Mouse (Mus musculus) frontal cortex, adult (tissue): ENCODE data around the gene Kcnmb3.

Source experiments
- ATAC-seq: cut with Nextera tagmentation; 2 replicates; pipeline ENCODE4 v1.9.2; 2017; ENCODE audit warnings: mild to moderate bottlenecking, moderate library complexity, mixed read lengths; ENCODE audit not compliant: low TSS enrichment

The Kcnmb3 gene

DNA sequence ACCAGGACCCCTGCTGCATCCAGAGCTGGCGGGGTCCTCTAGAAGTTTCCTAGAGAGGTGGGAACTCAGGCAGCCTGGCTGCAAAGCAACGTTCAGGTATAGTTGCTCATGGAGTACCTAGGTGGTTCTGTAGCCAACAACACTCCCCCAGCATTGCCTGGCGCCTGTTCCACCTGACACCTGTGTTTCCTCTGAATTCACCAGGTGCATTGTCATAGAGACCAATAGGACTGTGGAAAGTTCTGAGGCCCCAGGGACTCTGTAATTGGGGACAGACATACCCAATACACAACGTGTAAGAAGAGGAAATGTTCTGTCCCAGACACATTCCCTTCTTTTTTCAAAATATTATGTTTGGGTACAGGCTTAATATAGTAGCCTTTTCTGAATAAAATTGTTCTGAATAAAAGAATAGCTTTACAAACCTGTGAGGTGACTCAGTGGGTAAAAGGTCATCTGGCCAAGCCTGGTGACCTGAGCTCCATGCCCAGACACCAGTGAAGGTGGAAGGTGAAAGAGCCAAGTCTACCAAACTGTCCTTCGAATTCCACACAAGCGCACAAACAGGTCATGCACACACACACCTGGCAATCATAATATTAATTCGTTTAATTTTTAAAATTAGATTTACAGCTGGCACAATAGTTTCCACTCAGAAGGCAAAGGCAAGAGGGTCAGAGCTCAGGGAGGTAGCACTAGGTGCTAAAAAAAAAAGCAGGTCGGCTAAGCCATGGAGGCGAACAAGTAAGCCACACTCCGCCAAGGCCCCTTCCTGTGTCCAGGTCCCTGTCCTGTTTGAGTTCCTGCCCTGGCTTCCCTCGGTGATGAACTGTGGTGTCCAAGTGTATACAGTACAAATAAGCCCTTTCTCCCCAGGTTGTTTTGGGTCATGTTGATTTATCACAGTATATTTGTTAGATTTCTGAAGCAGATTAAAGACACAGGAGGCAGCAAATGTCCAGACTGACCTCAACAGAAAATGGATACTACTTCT, at the start of gene Kcnmb3:
Kcnmb3 (minus strand) TSS at position 135 of the 994 bp plus-strand sequence.
- ATAC-seq, result no peak

DNA sequence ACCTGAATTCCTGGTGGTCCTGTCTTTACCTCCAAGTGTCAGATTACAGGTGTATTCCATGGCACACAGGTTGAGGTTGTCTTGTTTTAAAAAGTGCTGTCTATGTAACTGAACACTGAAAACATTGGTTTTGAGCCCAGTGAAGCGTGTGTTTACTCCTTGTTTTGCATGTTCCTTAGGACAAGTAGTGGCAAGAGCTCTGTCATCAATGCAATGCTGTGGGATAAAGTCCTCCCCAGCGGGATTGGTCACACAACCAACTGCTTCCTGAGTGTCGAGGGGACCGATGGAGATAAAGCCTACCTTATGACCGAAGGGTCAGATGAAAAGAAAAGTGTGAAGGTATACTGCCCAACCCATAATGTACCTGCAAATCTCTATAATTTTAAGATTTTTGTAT, 46.1 kb upstream of the Kcnmb3 start:
- no peak for ATAC-seq

DNA sequence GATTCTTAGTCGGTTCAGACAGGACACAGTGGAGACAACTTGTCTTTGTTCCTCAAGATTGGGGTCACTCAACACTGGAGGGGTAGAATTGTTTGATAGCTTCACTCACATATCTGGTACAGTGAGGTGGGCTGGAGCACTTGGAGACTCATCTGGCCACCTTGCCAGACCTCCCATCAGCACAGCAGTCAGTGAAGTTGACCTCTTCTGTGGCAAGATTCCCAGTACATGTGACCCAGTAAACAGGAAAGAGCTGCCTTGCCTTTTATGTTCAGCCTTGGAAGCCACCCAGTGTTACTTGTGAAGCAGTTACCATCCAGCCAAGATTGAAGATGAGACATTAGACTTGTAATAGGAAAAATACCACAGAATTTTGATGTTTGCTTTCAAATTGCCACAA, 45.5 kb upstream of the Kcnmb3 start:
- peak; percentile 65 for ATAC-seq

DNA sequence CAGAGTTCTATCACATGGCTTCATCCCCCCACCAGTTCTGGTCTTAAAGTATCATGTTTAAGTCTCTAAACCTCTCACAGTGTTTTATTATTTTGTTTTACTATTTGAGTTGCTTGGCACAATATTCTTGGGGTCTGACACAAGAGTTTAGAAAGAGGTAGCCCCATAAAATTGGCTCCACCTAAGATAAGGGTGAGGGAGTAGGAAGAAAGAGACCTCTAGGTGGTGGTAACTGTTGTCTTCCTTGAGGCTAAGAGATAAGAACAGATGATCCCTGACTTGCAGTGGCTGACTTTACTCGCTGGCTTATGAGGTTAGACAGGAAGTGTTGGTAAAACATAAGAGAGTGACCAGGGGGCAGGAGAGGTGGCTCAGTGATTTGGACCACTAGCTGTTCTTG, 43.7 kb upstream of the Kcnmb3 start:
- no peak for ATAC-seq

DNA sequence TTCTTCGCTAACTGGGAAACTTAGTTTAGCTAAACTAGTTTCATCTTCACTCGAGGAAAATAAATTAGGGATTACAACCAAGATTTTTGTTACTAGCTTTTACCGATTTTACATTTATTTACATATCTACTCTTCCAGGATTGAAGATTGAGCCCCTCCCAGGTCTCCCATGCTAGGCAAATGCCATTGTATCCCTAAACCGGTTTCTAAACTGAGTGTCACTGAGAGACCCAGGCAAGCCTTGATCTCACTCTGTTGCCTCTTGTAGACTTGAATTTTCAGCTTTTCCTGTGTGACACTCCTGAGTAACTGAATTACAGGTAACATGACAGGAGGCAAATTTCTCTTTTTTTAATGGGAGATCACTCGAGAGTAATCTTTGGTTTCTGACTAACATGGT, 38.0 kb upstream of the Kcnmb3 start:
- no peak for ATAC-seq

DNA sequence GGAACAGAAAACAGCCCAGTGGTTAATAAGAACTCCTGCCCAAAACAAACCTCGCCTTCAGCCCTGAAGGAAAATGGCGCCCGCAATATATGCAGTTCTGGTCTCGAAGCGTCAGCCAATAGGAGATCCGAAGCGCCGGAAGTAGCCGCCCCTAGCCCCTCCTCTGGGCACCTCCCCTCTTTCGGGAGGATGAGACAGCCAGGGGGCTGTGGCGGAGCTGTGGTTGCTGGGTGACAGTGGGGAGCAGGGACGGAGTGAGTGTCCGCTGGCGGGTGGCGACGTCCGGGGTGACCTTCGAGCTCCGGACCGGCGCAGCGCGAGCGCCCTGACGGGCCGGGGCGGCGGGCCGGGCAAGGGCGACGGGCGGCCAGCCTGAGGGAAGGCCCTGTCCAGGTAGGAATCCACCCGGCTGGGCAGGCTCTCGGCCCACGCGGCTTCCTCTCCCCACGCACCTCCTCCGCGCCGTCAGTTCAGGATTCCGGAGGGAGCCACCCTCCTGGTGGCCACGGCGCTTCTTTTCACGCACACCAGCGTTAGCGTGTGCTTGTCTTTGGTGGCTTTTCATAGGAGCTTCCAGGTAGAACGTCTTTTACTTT, 37.4 kb upstream of the Kcnmb3 start, which contains the start of gene Mfn1:
Mfn1 (plus strand) TSS at position 163 of the 596 bp plus-strand sequence.
- ATAC-seq, result peak; percentile 99

DNA sequence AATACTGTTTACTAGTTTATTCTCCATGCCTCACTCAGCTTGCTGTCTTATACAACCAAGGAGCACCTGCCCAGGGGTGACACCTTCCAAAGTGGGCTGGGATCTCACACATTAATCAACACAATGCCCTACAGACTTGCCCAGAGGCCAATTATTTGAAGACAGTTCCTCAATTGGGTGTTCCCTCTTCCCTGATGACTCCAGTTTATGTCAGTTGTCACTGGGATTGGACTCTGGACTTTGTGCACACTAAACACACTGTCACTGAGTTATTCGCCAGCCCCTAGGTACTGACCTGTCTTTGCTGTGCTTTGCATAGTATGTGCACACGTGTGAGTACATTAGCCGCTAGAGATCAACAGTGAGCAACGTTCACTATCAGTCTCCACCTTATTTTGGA, 35.1 kb upstream of the Kcnmb3 start:
- no peak for ATAC-seq

DNA sequence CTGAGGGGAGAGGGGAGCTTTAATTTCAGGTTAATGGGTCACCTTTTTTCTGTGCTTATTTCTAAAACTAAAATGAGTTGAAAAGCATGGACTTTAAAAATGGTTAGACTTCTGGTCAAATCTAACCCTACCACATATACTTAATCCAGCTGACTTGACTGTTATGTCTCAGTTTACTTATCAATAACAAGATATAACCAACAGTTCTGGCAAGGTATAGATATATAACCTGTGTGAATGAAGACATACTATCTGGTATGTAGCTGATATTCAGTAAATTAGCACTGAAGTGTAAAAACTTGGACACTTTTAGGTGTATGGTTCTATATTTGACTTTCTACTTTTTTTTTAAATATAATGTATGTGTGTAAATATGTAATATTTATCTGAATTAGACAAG, 21.5 kb upstream of the Kcnmb3 start:
- no peak for ATAC-seq

DNA sequence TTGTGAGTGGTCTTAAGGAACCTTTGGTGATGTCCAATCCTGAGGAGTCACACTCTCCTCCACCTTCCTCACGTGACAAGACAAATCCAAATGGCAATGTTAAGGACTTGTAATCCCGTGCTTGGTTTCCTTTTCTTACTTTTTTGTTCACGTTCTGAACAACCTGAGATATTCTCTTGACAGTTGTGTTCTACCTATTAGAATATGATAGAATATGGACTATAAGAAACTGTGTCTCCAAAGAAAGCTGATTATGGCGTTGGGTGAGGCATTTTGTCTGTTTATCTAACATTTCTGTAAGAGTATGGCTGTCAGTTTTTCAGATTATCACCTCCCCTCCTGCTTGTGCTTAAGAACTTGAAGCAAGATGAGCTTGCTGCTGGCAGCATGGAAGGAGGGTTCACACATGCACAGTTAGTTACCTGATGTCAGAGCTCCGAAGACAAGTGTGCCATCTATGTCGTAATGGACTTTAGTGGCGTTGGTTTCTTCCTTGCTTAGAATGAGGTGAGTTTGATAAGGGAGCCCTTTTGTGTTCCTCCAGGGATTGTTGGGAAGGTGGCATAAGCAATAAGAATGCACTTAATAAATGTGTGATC, 20.8 kb upstream of the Kcnmb3 start:
- ATAC-seq, result no peak

DNA sequence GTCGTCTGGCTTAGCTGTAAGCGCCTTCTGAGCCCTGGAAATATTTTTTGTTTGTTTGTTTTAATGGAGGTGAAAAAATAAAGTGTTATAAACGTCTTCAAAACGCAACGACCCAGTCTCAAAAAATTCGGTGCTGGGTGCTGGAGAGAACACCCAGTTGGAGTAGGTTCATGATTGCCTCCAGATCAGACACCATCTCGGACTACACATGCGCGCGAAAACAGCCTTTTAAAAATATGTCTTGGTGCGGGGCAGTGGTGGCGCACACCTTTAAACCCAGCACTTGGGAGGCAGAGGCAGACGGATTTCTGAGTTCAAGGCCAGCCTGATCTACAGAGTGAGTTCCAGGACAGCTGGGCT, 19.1 kb upstream of the Kcnmb3 start:
- no peak for ATAC-seq

DNA sequence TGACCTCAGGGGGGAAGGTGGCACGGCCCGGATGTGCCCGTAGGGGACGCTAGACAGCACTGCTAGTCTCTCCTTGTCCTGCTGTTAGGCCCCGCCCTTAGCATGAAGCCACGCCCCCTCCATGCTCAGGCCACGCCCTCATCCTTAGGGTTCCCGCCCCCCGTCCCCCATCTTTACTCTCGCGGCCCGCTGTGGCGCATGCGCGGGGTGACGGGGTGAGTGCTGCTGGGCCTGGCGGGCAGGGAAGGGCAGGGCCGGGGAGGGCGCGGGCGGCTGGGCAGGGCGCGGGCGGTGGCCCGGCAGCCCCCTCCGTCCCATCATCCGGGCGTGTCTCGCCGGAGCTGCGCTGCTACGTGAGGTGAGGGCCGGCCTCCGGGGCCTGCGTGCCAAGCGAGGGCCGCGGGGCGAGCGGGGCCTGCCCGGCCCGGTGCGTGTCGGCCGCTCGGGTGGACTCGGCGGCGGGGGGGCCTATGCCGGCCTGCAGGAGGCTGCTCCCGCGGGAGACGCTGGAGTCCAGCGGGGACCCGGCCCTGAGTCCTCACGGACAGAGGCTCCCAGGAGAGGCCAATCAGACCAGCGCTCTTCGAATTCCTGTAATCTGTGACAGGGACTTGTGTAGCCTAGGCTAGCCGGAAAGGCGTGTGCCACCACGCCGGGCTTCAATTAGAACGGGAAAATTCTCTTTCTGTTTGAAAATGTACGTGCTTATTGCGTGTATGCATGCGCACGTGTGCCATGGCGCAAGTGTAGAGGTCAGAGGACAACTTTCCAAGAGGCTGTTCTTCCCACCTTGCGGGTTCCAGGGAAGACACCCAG, 18.6 kb upstream of the Kcnmb3 start:
- ATAC-seq, result peak; percentile 88

DNA sequence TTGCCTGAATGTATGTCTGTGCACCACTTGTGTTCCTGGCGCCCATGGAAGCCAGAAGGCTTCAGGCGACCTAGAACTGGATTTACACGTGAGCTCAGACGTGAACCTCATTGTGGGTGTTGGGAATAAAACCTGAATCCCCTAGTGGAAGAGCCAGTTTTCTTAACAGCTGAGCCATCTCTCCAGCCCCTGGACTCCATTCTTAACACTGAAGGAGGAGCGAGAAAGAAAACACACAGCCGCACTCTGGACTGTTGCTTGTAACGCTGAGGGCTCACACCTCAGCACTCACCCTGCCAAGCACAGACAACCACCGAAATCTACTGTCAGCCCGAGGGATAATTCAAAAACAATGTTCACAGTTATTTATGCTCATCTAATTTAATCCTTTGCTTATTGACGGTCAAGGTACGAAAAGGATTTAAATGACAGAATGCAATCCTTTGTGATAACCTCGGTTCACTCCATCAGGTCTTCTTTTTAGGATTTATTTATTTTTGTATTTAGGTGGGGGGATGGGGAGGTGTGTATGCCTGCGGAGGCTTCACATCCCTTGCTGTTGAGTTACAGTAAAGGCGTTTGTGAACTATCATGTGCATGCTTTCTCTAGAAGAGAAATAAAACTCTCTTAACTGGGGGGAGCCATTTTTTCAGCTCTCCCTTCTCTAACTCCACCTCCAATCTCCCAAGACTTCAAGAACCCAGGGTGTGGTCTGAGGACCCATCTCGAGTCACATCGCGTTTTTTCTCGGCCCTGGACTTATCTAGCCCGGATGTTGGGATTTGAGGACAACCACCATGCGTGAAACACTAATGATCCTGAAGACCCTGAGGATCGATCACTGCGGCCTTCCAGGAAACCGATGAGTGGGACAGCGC, 17.7 kb upstream of the Kcnmb3 start, which contains the start of gene Zfp639:
Zfp639 (plus strand) TSS at position 764 of the 879 bp plus-strand sequence.
- ATAC-seq, result peak; percentile 24; the same call in 1 of the 2 replicates

DNA sequence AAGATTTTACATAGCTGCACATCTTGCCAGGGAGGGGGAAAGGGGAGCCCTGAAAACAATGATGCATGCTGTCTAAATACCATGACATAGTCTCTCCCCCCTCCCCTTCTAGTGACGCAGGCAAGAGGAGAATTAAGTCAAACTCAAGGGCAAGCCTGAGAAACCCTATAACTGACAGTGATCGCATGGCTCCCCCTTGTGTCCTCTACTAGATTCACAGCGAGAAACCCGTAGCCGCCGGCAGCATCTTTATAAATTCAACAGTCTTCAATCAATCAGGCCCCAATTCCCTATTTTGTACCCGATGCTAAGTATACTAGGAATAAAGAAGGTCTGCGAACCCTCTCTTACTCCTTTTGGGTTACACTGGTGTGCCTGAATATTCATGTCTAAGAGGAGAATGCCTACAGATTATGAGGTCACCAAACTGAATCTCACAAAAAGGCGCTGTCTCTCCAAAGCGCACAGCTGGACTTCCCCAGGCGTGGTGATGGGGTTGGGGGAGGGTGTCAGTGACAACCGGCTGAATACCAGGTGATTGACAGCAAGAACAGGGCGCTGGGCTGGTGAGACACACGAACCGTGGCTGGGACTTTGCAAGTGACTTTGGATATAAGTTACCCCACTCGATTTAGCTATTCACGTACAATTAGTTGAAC, 16.8 kb upstream of the Kcnmb3 start:
- ATAC-seq, result peak; percentile 60

DNA sequence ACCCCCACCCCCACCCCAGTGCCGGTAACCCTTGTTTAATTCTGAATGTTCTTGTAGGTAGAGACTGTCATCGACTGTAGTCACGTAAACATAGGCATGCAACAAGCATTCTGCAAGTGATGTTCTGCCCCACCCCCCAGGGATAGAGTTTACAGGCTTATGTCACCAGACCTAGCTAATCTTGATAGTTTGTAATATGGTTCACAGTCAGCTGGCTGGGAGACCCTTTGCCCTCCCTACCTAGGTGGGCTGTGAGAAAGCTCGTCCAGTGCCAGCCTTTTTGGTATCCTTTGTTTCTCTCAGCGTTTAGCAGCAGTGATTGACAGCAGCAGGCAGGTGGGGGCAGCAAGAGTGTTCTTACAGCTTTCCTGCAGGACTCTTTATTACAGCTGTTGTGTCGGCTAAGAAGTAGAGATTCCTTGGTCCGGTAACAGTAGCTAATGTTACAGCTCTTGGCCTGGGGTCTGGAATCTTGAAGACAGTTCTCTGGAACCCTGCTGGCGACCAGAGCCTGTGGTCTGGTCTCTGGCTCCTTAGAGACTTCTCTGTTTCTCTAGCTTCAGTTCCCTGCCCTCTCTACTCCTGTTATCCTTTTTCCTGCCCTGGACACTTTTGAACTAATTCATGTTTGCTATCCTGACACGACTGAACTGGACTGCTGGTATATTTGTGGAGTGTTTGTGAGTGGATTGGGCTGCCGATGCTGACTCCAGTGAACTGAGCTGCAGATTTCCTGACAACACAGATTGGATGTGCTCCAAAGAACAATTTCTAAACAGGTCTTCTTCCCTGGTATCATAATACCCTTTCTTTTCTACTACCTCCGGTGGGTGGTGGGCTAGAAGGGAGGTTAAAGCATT, 14.6 kb upstream of the Kcnmb3 start:
- no peak for ATAC-seq

DNA sequence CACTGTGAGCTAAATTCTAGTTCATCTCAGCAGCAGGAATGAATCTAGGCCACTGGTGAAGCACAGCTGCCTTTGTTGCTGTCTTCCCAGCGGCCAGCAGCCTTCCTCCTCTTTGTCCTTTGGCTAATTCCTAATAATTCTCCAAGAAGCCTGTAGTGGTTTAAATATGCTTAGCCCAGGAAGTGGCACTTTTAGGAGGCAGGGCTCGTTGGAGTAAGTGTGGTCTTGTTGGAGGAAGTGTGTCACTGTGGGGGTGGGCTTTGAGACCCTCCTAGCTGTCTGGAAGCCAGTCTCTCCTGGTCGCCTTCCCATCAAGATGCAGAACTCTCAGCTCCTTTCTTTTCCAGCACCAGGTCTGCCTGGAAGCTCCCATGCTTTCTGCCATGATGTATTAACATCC, 13.8 kb upstream of the Kcnmb3 start:
- ATAC-seq, result no peak

DNA sequence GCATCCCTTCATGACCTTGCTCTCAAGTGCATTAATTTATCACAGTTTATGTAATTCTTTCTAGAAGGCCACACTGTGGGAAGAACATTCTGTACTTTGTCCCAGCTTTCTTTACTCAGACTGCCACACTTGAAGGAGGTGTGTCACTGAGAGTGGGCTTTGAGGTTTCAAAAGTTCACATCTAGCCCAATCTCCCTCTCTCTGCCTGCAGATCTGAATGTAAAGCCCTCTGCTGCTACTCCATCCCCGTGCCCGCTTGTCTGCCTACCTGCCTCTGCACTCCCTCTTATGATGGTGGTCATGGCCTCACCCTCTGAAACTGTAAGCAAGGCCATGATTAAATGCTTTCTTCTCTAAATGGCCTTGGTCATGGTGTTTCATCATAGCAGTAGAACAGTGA, 8.3 kb upstream of the Kcnmb3 start:
- ATAC-seq, result no peak

DNA sequence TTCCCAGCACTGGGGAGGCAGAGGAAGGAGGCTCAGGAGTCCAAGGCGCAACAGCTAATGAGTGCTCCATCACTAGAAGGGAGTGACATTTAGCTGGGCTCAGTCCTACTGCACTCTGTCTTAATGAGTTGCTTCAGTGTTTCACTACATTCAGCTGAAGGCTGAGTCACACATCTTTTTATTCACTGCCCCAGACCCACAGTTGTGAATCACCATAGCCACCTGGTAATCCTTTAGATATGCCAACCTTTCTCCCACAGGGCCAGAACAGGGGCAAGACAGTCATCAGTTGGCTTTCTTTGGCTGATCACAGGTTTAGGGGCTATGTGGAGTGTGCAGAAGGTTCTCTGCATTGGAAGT, 4.7 kb upstream of the Kcnmb3 start:
- peak; percentile 27; the same call in 1 of the 2 replicates for ATAC-seq

DNA sequence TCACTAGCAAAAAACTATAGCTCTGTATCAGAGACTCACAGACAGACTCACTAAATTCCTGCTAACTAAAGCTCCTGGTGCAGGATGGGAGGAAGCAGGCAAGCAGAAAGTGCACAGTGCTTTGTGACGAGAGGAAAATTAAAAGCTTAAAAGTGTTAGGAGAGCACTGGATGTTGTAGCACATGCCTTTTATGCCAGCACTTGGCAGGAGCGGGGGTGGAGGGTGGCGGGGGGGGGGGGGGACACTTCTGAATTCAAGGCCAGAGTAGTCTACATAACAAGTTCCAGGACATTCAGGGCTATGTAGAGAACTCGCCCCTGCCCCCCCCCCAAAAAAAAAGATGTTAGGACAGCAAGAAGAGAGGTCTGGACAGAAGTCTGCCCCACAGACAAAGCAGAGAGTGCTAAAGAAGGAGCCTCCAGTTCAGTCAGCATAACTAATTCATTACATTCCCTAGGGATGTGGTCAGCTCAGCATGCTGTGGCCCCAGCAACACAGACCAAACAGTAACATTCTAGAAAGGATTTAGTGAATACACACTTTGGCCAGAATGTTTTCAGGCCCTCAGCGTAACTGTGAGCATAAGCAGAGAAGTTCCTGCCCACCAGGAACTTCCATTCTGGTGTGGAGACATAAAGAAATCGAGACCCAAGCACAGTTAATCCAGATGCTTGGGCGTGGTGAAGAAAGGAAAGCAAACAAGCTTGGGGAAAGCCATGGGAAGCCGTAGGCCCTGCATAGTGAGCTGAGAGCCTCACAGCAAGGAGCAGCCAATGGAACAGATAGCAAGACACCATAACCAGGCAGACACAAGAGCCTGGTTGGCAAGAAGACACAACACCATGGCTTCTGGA, 4.1 kb upstream of the Kcnmb3 start:
- no peak for ATAC-seq
